23 mouse cellular contexts compared by ENCODE assay signal in the genomic region with DNA sequence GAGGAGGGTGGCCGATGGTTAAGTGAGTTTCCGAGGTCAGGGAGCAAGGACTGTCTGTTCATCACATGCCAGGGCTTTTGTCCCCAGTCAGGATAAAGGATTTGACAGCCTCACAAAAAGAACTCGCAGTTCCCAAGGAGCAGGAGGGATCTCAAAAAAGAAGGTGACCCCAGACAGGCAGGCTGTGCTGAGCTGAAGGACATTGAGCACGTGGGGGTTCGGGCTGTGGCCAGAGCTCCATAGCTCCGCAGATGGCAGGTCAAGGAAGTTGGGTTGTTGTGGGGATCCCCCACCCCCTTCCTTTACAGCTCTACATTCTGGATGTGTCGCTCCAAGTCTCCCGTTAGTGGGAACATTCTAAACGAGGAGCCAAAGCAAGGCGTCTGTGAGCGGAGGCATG. TPM values are rescaled to one million over a fixed set of nuclear protein-coding genes. Genes with fewer than 3 reads are reported as not detected.
A peak's percentile ranks its signal among the peaks of the same experiment; 100 is the strongest.
DNase-seq lines count a peak whose midpoint lies in the region; ATAC-seq lines count a peak whose summit lies in the region.
"Had no signal": no experiment of that assay in that cellular context is flagged by ENCODE, and none has a peak within 500 bp of the region (broad histone marks: within the 10 kb centered on the region; RNA-seq: fewer than 3 reads in every experiment).

No protein-coding gene starts in this region.

- H3K9ac ChIP-seq in heart, embryonic 12.5 days, result no peak overlapping the region
- H3K9ac ChIP-seq in midbrain, embryonic 11.5 days (ENCODE audit: low read length), result peak overlapping the region; percentile 27; the same call in 1 of the 2 replicates
- H3K9ac ChIP-seq in midbrain, embryonic 13.5 days (replicated peaks), result no peak overlapping the region
- H3K9ac ChIP-seq: embryonic facial prominence, embryonic 15.5 days; forebrain, embryonic 12.5 days; hindbrain, embryonic 13.5 days; intestine, embryonic 15.5 days had no signal

- no peak overlapping the region for H3K4me2 ChIP-seq in heart, embryonic 12.5 days
- no peak overlapping the region for H3K4me2 ChIP-seq in midbrain, embryonic 11.5 days
- H3K4me2 ChIP-seq in midbrain, embryonic 13.5 days (replicated peaks), result no peak overlapping the region
- H3K4me2 ChIP-seq: embryonic facial prominence, embryonic 15.5 days; forebrain, embryonic 12.5 days; heart, embryonic 11.5 days; hindbrain, embryonic 13.5 days; intestine, embryonic 15.5 days had no signal

- no peak for DNase-seq in heart, embryonic 10.5 days (ENCODE audit: low spot score)
- no peak for DNase-seq in midbrain, embryonic 11.5 days (ENCODE audit: low spot score, missing footprints)
- no peak for DNase-seq in embryonic facial prominence, embryonic 10.5 days (ENCODE audit: low spot score)
- no peak for DNase-seq in kidney, postnatal 4 days
- DNase-seq in kidney, postnatal 36 days, result no peak
- DNase-seq: adrenal gland, adult 2 months; adrenal gland, postnatal 25 days; cerebellum, adult 18-20 months; cerebellum, adult 9-11 months; gastrocnemius, postnatal 10 days; heart, adult 18-20 months; kidney, adult 18-20 months had no signal

- peak overlapping the region; percentile 75; the same call in 1 of the 2 replicates for H3K27ac ChIP-seq in heart, embryonic 10.5 days
- no peak overlapping the region for H3K27ac ChIP-seq in heart, embryonic 12.5 days (ENCODE audit: poor library complexity, severe bottlenecking)
- H3K27ac ChIP-seq in midbrain, embryonic 11.5 days (ENCODE audit: low read depth, low read length), result no peak overlapping the region
- H3K27ac ChIP-seq in midbrain, embryonic 13.5 days, result no peak overlapping the region
- peak overlapping the region; percentile 10; the same call in 1 of the 2 replicates for H3K27ac ChIP-seq in embryonic facial prominence, embryonic 10.5 days (replicated peaks)
- H3K27ac ChIP-seq: embryonic facial prominence, embryonic 15.5 days; forebrain, embryonic 12.5 days; hindbrain, embryonic 13.5 days; intestine, embryonic 15.5 days had no signal

- 73% methylated on average over 11 of the region's 11 CpGs for WGBS in heart, embryonic 10.5 days
- WGBS in heart, embryonic 12.5 days, result 71% methylated on average over 11 of the region's 11 CpGs
- 54% methylated on average over 11 of the region's 11 CpGs for WGBS in midbrain, embryonic 11.5 days
- WGBS in midbrain, embryonic 13.5 days, result 48% methylated on average over 11 of the region's 11 CpGs
- 60% methylated on average over 11 of the region's 11 CpGs for WGBS in embryonic facial prominence, embryonic 10.5 days

- H3K4me1 ChIP-seq in heart, embryonic 10.5 days, result peaks cover 51% of the 10 kb centered on the region
- H3K4me1 ChIP-seq in heart, embryonic 12.5 days (replicated peaks), result peaks cover 45% of the 10 kb centered on the region
- H3K4me1 ChIP-seq in midbrain, embryonic 11.5 days (ENCODE audit: control insufficient read depth, insufficient read depth, low read length), result peaks cover 2% of the 10 kb centered on the region; the same call in 1 of the 2 replicates
- H3K4me1 ChIP-seq in midbrain, embryonic 13.5 days (replicated peaks), result no peaks in the 10 kb centered on the region
- peaks cover 46% of the 10 kb centered on the region for H3K4me1 ChIP-seq in embryonic facial prominence, embryonic 10.5 days

- no peaks in the 10 kb centered on the region for H3K9me3 ChIP-seq in heart, embryonic 10.5 days
- H3K9me3 ChIP-seq in heart, embryonic 12.5 days (replicated peaks), result no peaks in the 10 kb centered on the region
- H3K9me3 ChIP-seq in midbrain, embryonic 11.5 days (ENCODE audit: control insufficient read depth, low read length), result no peaks in the 10 kb centered on the region; the same call in 1 of the 2 replicates
- H3K9me3 ChIP-seq in midbrain, embryonic 13.5 days, result no peaks in the 10 kb centered on the region
- H3K9me3 ChIP-seq in embryonic facial prominence, embryonic 10.5 days, result no peaks in the 10 kb centered on the region
- H3K9me3 ChIP-seq: embryonic facial prominence, embryonic 15.5 days; hindbrain, embryonic 13.5 days; intestine, embryonic 15.5 days had no signal

- ATAC-seq in heart, embryonic 12.5 days (ENCODE audit: insufficient number of reproducible peaks, low FRiP score), result no peak
- ATAC-seq in midbrain, embryonic 11.5 days (ENCODE audit: low FRiP score), result no peak
- ATAC-seq in midbrain, embryonic 13.5 days, result no peak
- ATAC-seq: activated CD4-positive, CD25-positive, alpha-beta regulatory T cell, adult 4 months; forebrain, embryonic 16.5 days; intestine, embryonic 15.5 days; Patski had no signal

- no peaks in the 10 kb centered on the region for H3K36me3 ChIP-seq in heart, embryonic 10.5 days
- H3K36me3 ChIP-seq in heart, embryonic 12.5 days, result no peaks in the 10 kb centered on the region
- no peaks in the 10 kb centered on the region for H3K36me3 ChIP-seq in midbrain, embryonic 11.5 days (ENCODE audit: control insufficient read depth, insufficient read depth, low read length)
- no peaks in the 10 kb centered on the region for H3K36me3 ChIP-seq in midbrain, embryonic 13.5 days
- H3K36me3 ChIP-seq in embryonic facial prominence, embryonic 10.5 days (replicated peaks), result no peaks in the 10 kb centered on the region
- H3K36me3 ChIP-seq: embryonic facial prominence, embryonic 15.5 days; forebrain, embryonic 12.5 days; hindbrain, embryonic 13.5 days; intestine, embryonic 15.5 days had no signal

- peaks cover 20% of the 10 kb centered on the region; the same call in 1 of the 2 replicates for H3K27me3 ChIP-seq in heart, embryonic 10.5 days (ENCODE audit: insufficient read depth, poor library complexity, severe bottlenecking)
- H3K27me3 ChIP-seq in heart, embryonic 12.5 days (replicated peaks), result peaks cover 11% of the 10 kb centered on the region; the same call in 1 of the 2 replicates
- no peaks in the 10 kb centered on the region for H3K27me3 ChIP-seq in midbrain, embryonic 11.5 days (ENCODE audit: control insufficient read depth, insufficient read depth, low read length)
- H3K27me3 ChIP-seq in midbrain, embryonic 13.5 days, result 0 out of 2 replicates have a peak, but pooled peaks cover 7% of the 10 kb centered on the region
- H3K27me3 ChIP-seq in embryonic facial prominence, embryonic 10.5 days (replicated peaks; ENCODE audit: low read depth, poor library complexity, severe bottlenecking), result peaks cover 12% of the 10 kb centered on the region; the same call in 1 of the 2 replicates
- H3K27me3 ChIP-seq: embryonic facial prominence, embryonic 15.5 days; forebrain, embryonic 12.5 days; intestine, embryonic 15.5 days had no signal

- no peak overlapping the region for H3K4me3 ChIP-seq in heart, embryonic 10.5 days
- no peak overlapping the region for H3K4me3 ChIP-seq in heart, embryonic 12.5 days
- no peak overlapping the region for H3K4me3 ChIP-seq in midbrain, embryonic 11.5 days (ENCODE audit: low read depth, low read length)
- H3K4me3 ChIP-seq in midbrain, embryonic 13.5 days (replicated peaks), result no peak overlapping the region
- no peak overlapping the region for H3K4me3 ChIP-seq in embryonic facial prominence, embryonic 10.5 days
- H3K4me3 ChIP-seq: embryonic facial prominence, embryonic 15.5 days; erythroblast, embryonic 14.5 days; forebrain, embryonic 12.5 days; hindbrain, embryonic 13.5 days; intestine, embryonic 15.5 days had no signal

RNA-seq across cellular contexts. Expression of gene Atp2a3, which starts 13.1 kb away (rescaled TPM):
- 3.4 and 4.1 TPM in 2 replicates for polyA plus RNA-seq in heart, embryonic 10.5 days (2016; fragmentation: Nextera tagmentation; extraction: Ambion mirVana)
- polyA plus RNA-seq in heart, embryonic 12.5 days (2016; fragmentation: Nextera tagmentation; extraction: Ambion mirVana), result 4.8 and 5.7 TPM in 2 replicates
- polyA plus RNA-seq in midbrain, embryonic 11.5 days (2014; fragmentation: Nextera tagmentation; extraction: Ambion mirVana), result 0.59 and 0.95 TPM in 2 replicates
- 0.48 and 0.71 TPM in 2 replicates for polyA plus RNA-seq in midbrain, embryonic 13.5 days (2015; fragmentation: Nextera tagmentation; extraction: Ambion mirVana)
- polyA plus RNA-seq in embryonic facial prominence, embryonic 10.5 days (2016; fragmentation: Nextera tagmentation; extraction: Ambion mirVana), result 1.3 and 1.4 TPM in 2 replicates

RNA-seq across cellular contexts. Expression of gene P2rx1, which starts 51.1 kb away (rescaled TPM):
- polyA plus RNA-seq in heart, embryonic 10.5 days (2016; fragmentation: Nextera tagmentation; extraction: Ambion mirVana), result 2.6 and 4.8 TPM in 2 replicates
- 2.2 and 2.7 TPM in 2 replicates for polyA plus RNA-seq in heart, embryonic 12.5 days (2016; fragmentation: Nextera tagmentation; extraction: Ambion mirVana)
- 1.2 and 1.3 TPM in 2 replicates for polyA plus RNA-seq in midbrain, embryonic 11.5 days (2014; fragmentation: Nextera tagmentation; extraction: Ambion mirVana)
- 0.41 and 0.58 TPM in 2 replicates for polyA plus RNA-seq in midbrain, embryonic 13.5 days (2015; fragmentation: Nextera tagmentation; extraction: Ambion mirVana)
- 0.79 and 1.0 TPM in 2 replicates for polyA plus RNA-seq in embryonic facial prominence, embryonic 10.5 days (2016; fragmentation: Nextera tagmentation; extraction: Ambion mirVana)
- polyA plus RNA-seq: Patski had no signal

Comparison
In these comparisons a context has a peak if more than half of its experiments do, and no peak if none do; other contexts are left out.
1. H3K27ac ChIP-seq: peak in heart, embryonic 10.5 days (single experiment) and embryonic facial prominence, embryonic 10.5 days (single experiment); none in heart, embryonic 12.5 days (single experiment), midbrain, embryonic 11.5 days (single experiment) and midbrain, embryonic 13.5 days (single experiment).